Mouse (Mus musculus) small intestine, adult 2 months (tissue): ENCODE measurements around the gene Zbtb24. TPM values are rescaled to one million over a fixed set of nuclear protein-coding genes. Genes with fewer than 3 reads are reported as not detected.
A peak's percentile ranks its signal among the peaks of the same experiment; 100 is the strongest.
"Not testable (repeated sequence)": the region's sequence is repeated elsewhere in the genome, so short reads cannot be mapped to it uniquely, and the experiment has no call there.

ENCODE experiments used
- H3K27ac ChIP-seq: fragments of 200-500 bp; 2 replicates; pipeline ENCODE4 v1.5.1; 2012; ENCODE audit warnings: low read depth, low read length, control low read depth, inconsistent platforms; ENCODE audit not compliant: insufficient read depth
- H3K27me3 ChIP-seq: fragments of 200-500 bp; 2 replicates; pipeline ENCODE4 v1.6.1; 2012; ENCODE audit warnings: mild to moderate bottlenecking, moderate library complexity, low read length, inconsistent platforms; ENCODE audit not compliant: control insufficient read depth, insufficient read depth
- H3K36me3 ChIP-seq: fragments of 200-500 bp; 2 replicates; pipeline ENCODE4 v1.6.1; 2012; ENCODE audit warnings: mild to moderate bottlenecking, low read length, control low read depth, inconsistent platforms; ENCODE audit not compliant: control insufficient read depth, insufficient read depth
- H3K4me1 ChIP-seq: fragments of 200-500 bp; 2 replicates; pipeline ENCODE4 v1.6.1; 2012; ENCODE audit warnings: low read length, inconsistent platforms, mixed read lengths; ENCODE audit not compliant: control insufficient read depth, insufficient read depth, insufficient read length
- H3K4me3 ChIP-seq: fragments of 200-500 bp; 2 replicates; pipeline ENCODE4 v1.5.1; 2012; ENCODE audit warnings: low read depth, mild to moderate bottlenecking, control low read depth, inconsistent platforms, low read length, moderate library complexity
- CTCF ChIP-seq: fragments of 200-500 bp; IDR thresholded peaks from 2 replicates; pipeline ENCODE4 v1.5.1; 2012; ENCODE audit warnings: low read depth, mild to moderate bottlenecking, control low read depth, inconsistent platforms, low read length, moderate library complexity, mixed read lengths; ENCODE audit not compliant: insufficient replicate concordance, insufficient read length; ENCODE audit errors: extremely low read depth
- POLR2A ChIP-seq: fragments of 200-500 bp; IDR thresholded peaks from 2 replicates; pipeline ENCODE4 v1.6.1; 2012; ENCODE audit warnings: low read depth, mild to moderate bottlenecking, control low read depth, inconsistent platforms, low read length, moderate library complexity
- whole genome bisulfite sequencing: fragments of 180-500 bp; shearing (Covaris S2); methylation state at CpG from one replicate; pipeline ENCODE4 v1.1.7; 2018; 5-methylcytosine and 5-hydroxymethylcytosine counted together
- polyA plus RNA-seq: library from polyadenylated mRNA; depleted of rRNA; stranded (reverse); fragments of >200 nt; gene quantifications from 2 replicates; pipeline ENCODE4 v1.2.3, GENCODE M21; 2012

The Zbtb24 gene
- polyA plus RNA-seq, 1 experiment: 15.7 TPM

DNA sequence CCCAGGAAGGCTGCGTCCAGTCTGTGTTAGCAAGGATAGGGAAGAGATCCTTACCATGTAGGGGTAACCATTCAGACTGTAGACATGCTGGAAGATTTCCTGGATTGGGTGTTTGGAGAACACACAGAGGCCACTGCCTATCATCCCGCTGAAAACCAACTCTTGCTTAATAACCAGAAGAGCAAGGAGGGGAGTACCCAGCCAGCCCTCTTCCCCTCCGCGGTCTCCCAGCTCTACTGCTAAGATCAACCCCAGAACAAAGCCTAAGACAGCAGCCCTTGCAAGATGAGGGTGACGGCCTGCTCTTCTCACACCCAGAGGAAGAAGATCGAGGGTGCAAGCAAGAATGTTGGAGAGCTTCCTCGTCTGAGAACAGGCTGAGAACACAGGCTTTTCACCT lies 38.7 kb downstream of the Zbtb24 start:
- TF ChIP-seq POLR2A (no peak), CTCF (no peak)
- peak overlapping the region; percentile 85 for H3K4me3 ChIP-seq
- WGBS: 12% methylated on average over 7 of the region's 7 CpGs
- peaks cover 19% of the 10 kb centered on the region for H3K4me1 ChIP-seq
- no peaks in the 10 kb centered on the region for H3K27me3 ChIP-seq
- peak overlapping the region; percentile 87 for H3K27ac ChIP-seq
- H3K36me3 ChIP-seq: peaks cover 36% of the 10 kb centered on the region

DNA sequence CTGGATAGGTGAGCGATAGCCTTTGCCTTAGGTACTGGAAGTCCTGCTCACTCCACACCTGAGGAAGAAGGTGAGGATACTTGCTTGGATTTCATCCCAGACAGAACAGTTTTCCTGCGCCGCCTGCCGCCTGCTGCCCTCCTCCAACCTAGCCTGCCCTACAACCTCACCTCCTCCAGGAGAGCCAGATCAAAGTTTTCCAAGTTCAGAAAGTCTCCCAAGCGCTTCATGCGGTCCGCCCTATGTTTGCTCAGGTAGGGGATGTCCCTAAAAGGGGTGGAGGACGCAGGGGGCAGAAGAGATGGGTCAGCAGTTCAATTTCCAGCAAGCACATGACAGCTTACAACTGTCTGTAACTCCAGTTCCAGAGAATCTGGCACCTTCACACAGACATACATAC lies 39.1 kb downstream of the Zbtb24 start:
- H3K4me1 ChIP-seq: peaks cover 19% of the 10 kb centered on the region
- 6% methylated on average over 8 of the region's 8 CpGs for WGBS
- H3K27me3 ChIP-seq: no peaks in the 10 kb centered on the region
- H3K4me3 ChIP-seq: peak overlapping the region; percentile 85
- peak overlapping the region; percentile 87 for H3K27ac ChIP-seq
- TF ChIP-seq CTCF (peak; percentile 36; the same call in 1 of the 2 replicates), POLR2A (0 out of 2 replicates have a peak, but pooled peaks have one; percentile 18)
- H3K36me3 ChIP-seq: peaks cover 32% of the 10 kb centered on the region

DNA sequence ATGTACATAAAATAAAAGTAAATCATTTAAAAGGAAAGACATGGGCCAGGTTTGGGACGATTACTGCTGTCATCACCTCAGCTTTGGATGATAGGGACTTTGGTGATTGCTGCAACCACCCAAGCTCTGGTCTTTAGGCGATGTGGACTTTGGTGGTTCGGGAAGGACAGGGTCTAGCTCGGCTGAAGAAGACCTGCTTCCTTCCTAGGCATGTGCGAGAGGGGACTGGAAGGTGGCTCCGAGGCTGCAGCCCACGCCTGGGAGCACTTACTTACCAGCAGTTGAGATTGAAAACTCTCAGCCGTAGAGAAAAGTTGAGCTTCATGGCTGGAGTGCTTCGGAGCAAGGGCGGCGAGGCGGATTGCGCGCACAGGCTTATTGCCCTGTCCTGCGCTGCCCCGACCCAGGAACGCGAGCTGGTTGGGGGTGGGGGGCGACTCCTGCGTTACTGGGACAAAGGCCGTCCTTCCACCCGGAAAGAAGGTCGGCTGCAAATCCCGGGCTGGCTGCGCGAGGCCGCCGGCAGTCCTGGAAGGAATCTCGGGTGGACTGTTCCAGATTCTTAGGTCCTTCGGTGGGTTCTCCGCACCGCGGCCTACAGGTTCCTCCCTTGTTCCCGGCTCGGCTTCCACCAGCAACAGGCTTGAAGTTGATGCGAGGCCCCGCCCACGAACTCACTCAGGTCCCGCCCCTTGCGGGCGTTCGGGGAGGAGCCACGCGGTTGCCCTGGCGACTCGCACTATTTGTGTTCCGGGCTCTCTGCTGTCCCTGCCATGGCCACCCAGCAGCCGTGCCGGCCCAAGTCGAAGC lies 39.7 kb downstream of the Zbtb24 start, which contains the start of the genes Smpd2 and Ppil6:
Gene Smpd2, minus strand, starts transcription at position 662 of the 810 bp plus-strand sequence.
Gene Ppil6, plus strand, starts transcription at position 732 of the 810 bp plus-strand sequence.
- H3K27me3 ChIP-seq: no peaks in the 10 kb centered on the region
- TF ChIP-seq POLR2A (peak; percentile 92), CTCF (no peak)
- WGBS: under 1% methylated on average over 50 of the region's 50 CpGs

DNA sequence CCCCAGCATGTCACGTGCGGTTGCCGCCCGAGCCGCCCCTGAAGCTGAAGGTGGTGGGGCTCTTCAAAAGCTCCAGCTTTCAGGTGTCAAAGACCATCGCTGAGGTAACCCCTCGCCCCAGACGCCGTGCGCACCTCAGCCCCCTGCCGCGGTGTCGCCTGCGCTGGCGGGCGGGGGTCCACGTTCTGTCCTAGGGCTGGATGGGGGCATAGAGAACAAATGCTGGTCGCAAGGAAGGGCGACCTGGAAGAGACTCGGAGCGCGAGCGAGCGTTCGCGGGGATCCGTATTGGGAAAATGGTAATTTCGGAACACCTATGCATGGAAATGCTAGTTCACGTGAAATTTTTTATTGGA lies 40.3 kb downstream of the Zbtb24 start:
- Histone ChIP-seq H3K27me3 (no peaks in the 10 kb centered on the region), H3K4me3 (peak overlapping the region; percentile 85), H3K27ac (no peak overlapping the region), H3K36me3 (peaks cover 25% of the 10 kb centered on the region), H3K4me1 (peaks cover 19% of the 10 kb centered on the region)
- TF ChIP-seq POLR2A (no peak), CTCF (no peak)
- under 1% methylated on average over 29 of the region's 29 CpGs for WGBS

More for the DNA sequence above, 39.7 kb downstream of the Zbtb24 start, which contains the start of the genes Smpd2 and Ppil6:
- peak within 1 kb of the TSS; percentile 87 for H3K27ac ChIP-seq
- peaks cover 19% of the 10 kb centered on the region for H3K4me1 ChIP-seq
- peak within 1 kb of the TSS; percentile 85 for H3K4me3 ChIP-seq
- H3K36me3 ChIP-seq: peaks cover 27% of the 10 kb centered on the region

DNA sequence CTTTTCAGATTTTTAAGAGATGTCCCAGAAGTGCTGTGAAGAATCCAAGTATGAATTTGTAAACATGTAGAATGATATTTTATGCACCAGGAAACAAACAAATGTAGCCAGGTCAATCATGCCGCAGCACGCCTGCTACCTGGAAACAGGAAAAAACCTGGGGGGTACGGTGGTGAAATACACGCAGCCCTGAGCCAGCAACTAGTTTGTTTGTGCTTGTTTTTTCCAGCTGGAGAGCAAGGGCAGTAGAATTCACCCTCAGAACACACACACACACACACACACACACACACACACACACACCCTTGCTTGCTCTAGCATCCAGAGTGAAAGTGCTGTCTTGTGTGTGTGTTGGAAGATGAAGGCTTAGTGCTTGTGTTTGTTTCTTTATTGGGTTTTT lies 40.9 kb downstream of the Zbtb24 start:
- no peak overlapping the region for H3K4me3 ChIP-seq
- 10% methylated on average over 4 of the region's 4 CpGs for WGBS

DNA sequence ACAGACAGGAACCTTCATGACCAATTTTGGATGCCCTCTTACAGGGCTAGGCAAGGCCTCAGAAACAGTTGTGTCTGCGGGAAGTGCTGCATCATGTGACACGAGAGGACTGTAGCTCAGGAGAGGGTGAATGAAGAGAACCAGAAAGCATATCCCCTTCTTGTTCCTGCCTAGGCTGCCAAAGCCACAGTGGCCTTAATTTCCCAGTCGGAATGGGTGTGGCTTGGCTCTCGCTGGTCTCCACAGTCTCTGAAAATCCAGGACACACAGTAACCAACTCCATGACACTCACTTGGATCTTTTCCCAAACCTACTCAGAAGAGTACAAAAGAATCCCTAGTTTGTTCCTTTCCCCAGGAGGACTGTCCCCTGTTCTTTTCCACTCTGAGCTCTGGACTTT lies 50.8 kb downstream of the Zbtb24 start:
- WGBS: 34% methylated on average over 4 of the region's 4 CpGs
- Histone ChIP-seq H3K4me3 (no peak overlapping the region), H3K36me3 (no peaks in the 10 kb centered on the region), H3K4me1 (no peaks in the 10 kb centered on the region), H3K27me3 (no peaks in the 10 kb centered on the region), H3K27ac (no peak overlapping the region)
- no peak for TF ChIP-seq CTCF
- no peak for TF ChIP-seq POLR2A

More for the DNA sequence above, 40.9 kb downstream of the Zbtb24 start:
- Histone ChIP-seq H3K27ac (no peak overlapping the region), H3K36me3 (peaks cover 19% of the 10 kb centered on the region), H3K27me3 (no peaks in the 10 kb centered on the region), H3K4me1 (peaks cover 19% of the 10 kb centered on the region)
- no peak for TF ChIP-seq POLR2A

DNA sequence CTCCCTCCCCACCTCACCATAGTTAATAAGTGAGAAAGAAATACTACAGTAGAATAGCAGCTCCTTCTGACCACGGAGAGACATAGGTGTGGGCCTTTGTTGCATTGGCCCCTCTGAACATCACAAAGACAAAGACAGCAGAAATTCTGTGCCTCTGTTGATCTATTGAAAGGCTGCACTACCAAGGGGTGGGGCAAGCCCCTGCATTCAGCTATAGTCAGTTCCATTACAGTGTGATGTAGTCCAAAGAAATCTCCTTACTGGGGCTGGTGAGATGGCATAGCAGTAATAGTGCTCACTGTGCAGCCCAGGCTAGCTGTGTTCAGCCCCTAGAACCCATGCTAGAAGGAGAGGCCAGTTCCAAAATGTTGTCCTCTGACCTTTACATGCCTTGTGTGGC lies 54.8 kb downstream of the Zbtb24 start:
- no peak for TF ChIP-seq CTCF
- no peak for TF ChIP-seq POLR2A

DNA sequence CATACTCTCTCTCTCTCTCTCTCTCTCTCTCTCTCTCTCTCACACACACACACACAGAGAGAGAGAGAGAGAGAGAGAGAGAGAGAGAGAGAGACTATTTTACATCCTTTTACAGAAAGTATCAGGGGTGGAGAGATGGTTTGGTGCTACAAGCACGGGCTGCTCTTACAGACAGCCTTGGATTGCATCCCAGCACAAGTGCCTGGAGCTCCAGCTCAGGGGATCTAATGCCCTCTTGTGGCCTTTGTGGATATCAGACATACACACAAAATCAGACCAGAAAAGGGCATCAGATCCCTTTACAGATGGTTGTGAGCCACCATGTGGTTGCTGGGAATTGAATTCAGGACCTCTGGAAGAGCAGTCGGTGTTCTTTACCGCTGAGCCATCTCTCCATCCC lies 55.3 kb downstream of the Zbtb24 start:
- H3K36me3 ChIP-seq, H3K27ac ChIP-seq, H3K27me3 ChIP-seq, H3K4me1 ChIP-seq, H3K4me3 ChIP-seq: not testable (repeated sequence)
- 4% methylated on average over 3 of the region's 3 CpGs for WGBS
- TF ChIP-seq CTCF: peak; percentile 71; the same call in 1 of the 2 replicates

More for the DNA sequence above, 54.8 kb downstream of the Zbtb24 start:
- no peaks in the 10 kb centered on the region for H3K4me1 ChIP-seq
- H3K36me3 ChIP-seq: no peaks in the 10 kb centered on the region
- no peaks in the 10 kb centered on the region for H3K27me3 ChIP-seq
- no peak overlapping the region for H3K27ac ChIP-seq
- no peak overlapping the region for H3K4me3 ChIP-seq
- WGBS: 88% methylated on average over 1 of the region's 1 CpGs
